Mouse (Mus musculus): ENCODE measurements around the gene Ctrc.
A peak's percentile ranks its signal among the peaks of the same experiment; 100 is the strongest.

The Ctrc gene

GRCm38 (mm10) chr4:141867498-141867897 lies 21.3 kb upstream of the Ctrc start:
- DNase-seq (ENCODE audit: extremely low spot score, low spot score) = no peak

GRCm38 (mm10) chr4:141866933-141867490 lies 20.9 kb upstream of the Ctrc start:
- no peak for DNase-seq (ENCODE audit: extremely low spot score, low spot score)

- DNase-seq (ENCODE audit: extremely low spot score, low spot score) = no peak
Observed at GRCm38 (mm10) chr4:141865600-141865999, 19.4 kb upstream of the Ctrc start.

GRCm38 (mm10) chr4:141865006-141865405 lies 18.8 kb upstream of the Ctrc start:
- DNase-seq (ENCODE audit: extremely low spot score, low spot score) = no peak

GRCm38 (mm10) chr4:141864506-141864905 lies 18.3 kb upstream of the Ctrc start:
- no peak for DNase-seq (ENCODE audit: extremely low spot score, low spot score)

GRCm38 (mm10) chr4:141863726-141864280 lies 17.6 kb upstream of the Ctrc start:
- no peak for DNase-seq (ENCODE audit: extremely low spot score, low spot score)

- DNase-seq (ENCODE audit: extremely low spot score, low spot score) = no peak
Observed at GRCm38 (mm10) chr4:141862867-141863266, 16.7 kb upstream of the Ctrc start.

- DNase-seq (ENCODE audit: extremely low spot score, low spot score) = no peak
Observed at GRCm38 (mm10) chr4:141861591-141862295, 15.6 kb upstream of the Ctrc start.

GRCm38 (mm10) chr4:141860246-141860841 lies 14.2 kb upstream of the Ctrc start:
- no peak for DNase-seq (ENCODE audit: extremely low spot score, low spot score)

- no peak for DNase-seq (ENCODE audit: extremely low spot score, low spot score)
Observed at GRCm38 (mm10) chr4:141859351-141859750, 13.2 kb upstream of the Ctrc start.

GRCm38 (mm10) chr4:141858501-141858900 lies 12.3 kb upstream of the Ctrc start:
- DNase-seq (ENCODE audit: extremely low spot score, low spot score) = no peak

GRCm38 (mm10) chr4:141857422-141857930 lies 11.3 kb upstream of the Ctrc start:
- peak; percentile 90 for DNase-seq (ENCODE audit: extremely low spot score, low spot score)

- peak; percentile 60 for DNase-seq (ENCODE audit: extremely low spot score, low spot score)
Observed at GRCm38 (mm10) chr4:141853437-141853836, 7.3 kb upstream of the Ctrc start.

- DNase-seq (ENCODE audit: extremely low spot score, low spot score) = no peak
Observed at GRCm38 (mm10) chr4:141834536-141835095, 11.5 kb downstream of the Ctrc start.

GRCm38 (mm10) chr4:141833911-141834310 lies 12.2 kb downstream of the Ctrc start:
- no peak for DNase-seq (ENCODE audit: extremely low spot score, low spot score)

GRCm38 (mm10) chr4:141831361-141831760 lies 14.8 kb downstream of the Ctrc start:
- DNase-seq (ENCODE audit: extremely low spot score, low spot score) = no peak

- DNase-seq (ENCODE audit: extremely low spot score, low spot score) = no peak
Observed at GRCm38 (mm10) chr4:141830381-141830780, 15.8 kb downstream of the Ctrc start.

GRCm38 (mm10) chr4:141828177-141828576 lies 18.0 kb downstream of the Ctrc start:
- DNase-seq (ENCODE audit: extremely low spot score, low spot score) = no peak

- DNase-seq (ENCODE audit: extremely low spot score, low spot score) = no peak
Observed at GRCm38 (mm10) chr4:141827401-141827800, 18.8 kb downstream of the Ctrc start.

GRCm38 (mm10) chr4:141826060-141826459 lies 20.1 kb downstream of the Ctrc start, which contains the start of gene Cela2a:
Gene Cela2a (minus strand): TSS chr4:141826160.
- DNase-seq (ENCODE audit: extremely low spot score, low spot score) = no peak

GRCm38 (mm10) chr4:141822979-141823378 lies 23.2 kb downstream of the Ctrc start:
- DNase-seq (ENCODE audit: extremely low spot score, low spot score) = no peak

GRCm38 (mm10) chr4:141822089-141822488 lies 24.1 kb downstream of the Ctrc start:
- no peak for DNase-seq (ENCODE audit: extremely low spot score, low spot score)
